Mouse (Mus musculus): ENCODE measurements around the gene Slc39a11.

GRCm38 (mm10) chr11:113571616-113572015, 78.3 kb downstream of the Slc39a11 start:
- TF ChIP-seq CTCF (conservative IDR thresholded peaks at IDR 0.05 in 1 of 2, IDR thresholded peaks at IDR 0.05 in 1 of 2; ENCODE audit: low read depth in 2 of 2, low read length in 2 of 2) (no peak), EP300 (IDR thresholded peaks at IDR 0.05; ENCODE audit: low read length) (no peak), MAFK (IDR thresholded peaks at IDR 0.05; ENCODE audit: insufficient replicate concordance, low read length) (no peak), MEF2A (IDR thresholded peaks at IDR 0.05; ENCODE audit: borderline replicate concordance, low read depth, low read length) (no peak), ETS1 (conservative IDR thresholded peaks at IDR 0.05; ENCODE audit: low read depth, low read length) (no peak), TCF12 (IDR thresholded peaks at IDR 0.05; ENCODE audit: low read depth, low read length) (no peak)

Measured in CH12.LX (cell line).